Mouse (Mus musculus): ENCODE measurements around the gene Hfm1. TPM values are rescaled to one million over a fixed set of nuclear protein-coding genes. Genes with fewer than 3 reads are reported as not detected.

The Hfm1 gene
- polyA plus RNA-seq, 1 experiment from 2014 or later: 1.6 TPM

GRCm38 (mm10) chr5:106885517-106885916, 40.6 kb downstream of the Hfm1 start:
- Histone ChIP-seq H3K4me2 (no peak overlapping the region), H3K9me3 (replicated peaks; ENCODE audit: control insufficient read depth, low read length) (no peaks in the 10 kb centered on the region), H3K4me1 (ENCODE audit: control insufficient read depth, insufficient read depth, low read length) (no peaks in the 10 kb centered on the region), H3K4me3 (ENCODE audit: low read depth, low read length) (no peak overlapping the region), H3K27me3 (ENCODE audit: control insufficient read depth, insufficient read depth, low read length) (no peaks in the 10 kb centered on the region), H3K36me3 (ENCODE audit: control insufficient read depth, insufficient read depth, low read length) (no peaks in the 10 kb centered on the region), H3K27ac (ENCODE audit: low read depth, low read length) (no peak overlapping the region), H3K9ac (ENCODE audit: low read depth, low read length) (no peak overlapping the region)
- 78% methylated on average over 4 of the region's 4 CpGs for WGBS (ENCODE audit: insufficient replicate concordance)
- ATAC-seq (replicated peaks; ENCODE audit: insufficient number of reproducible peaks, low FRiP score, low TSS enrichment): no peak

GRCm38 (mm10) chr5:106876438-106876837, 49.7 kb downstream of the Hfm1 start:
- Histone ChIP-seq H3K27me3 (ENCODE audit: control insufficient read depth, insufficient read depth, low read length) (no peaks in the 10 kb centered on the region), H3K27ac (ENCODE audit: low read depth, low read length) (no peak overlapping the region), H3K9me3 (replicated peaks; ENCODE audit: control insufficient read depth, low read length) (no peaks in the 10 kb centered on the region), H3K4me3 (ENCODE audit: low read depth, low read length) (no peak overlapping the region), H3K36me3 (ENCODE audit: control insufficient read depth, insufficient read depth, low read length) (no peaks in the 10 kb centered on the region), H3K9ac (ENCODE audit: low read depth, low read length) (no peak overlapping the region), H3K4me2 (no peak overlapping the region), H3K4me1 (ENCODE audit: control insufficient read depth, insufficient read depth, low read length) (no peaks in the 10 kb centered on the region)
- no peak for ATAC-seq (replicated peaks; ENCODE audit: insufficient number of reproducible peaks, low FRiP score, low TSS enrichment)
- 88% methylated on average over 1 of the region's 1 CpGs for WGBS (ENCODE audit: insufficient replicate concordance)

- H3K9me3 ChIP-seq (replicated peaks; ENCODE audit: control insufficient read depth, low read length): no peaks in the 10 kb centered on the region
- H3K36me3 ChIP-seq (ENCODE audit: control insufficient read depth, insufficient read depth, low read length): no peaks in the 10 kb centered on the region
- no peaks in the 10 kb centered on the region for H3K27me3 ChIP-seq (ENCODE audit: control insufficient read depth, insufficient read depth, low read length)
- no peak for ATAC-seq (replicated peaks; ENCODE audit: insufficient number of reproducible peaks, low FRiP score, low TSS enrichment)
- no peak overlapping the region for H3K9ac ChIP-seq (ENCODE audit: low read depth, low read length)
- H3K4me2 ChIP-seq: no peak overlapping the region
- no peaks in the 10 kb centered on the region for H3K4me1 ChIP-seq (ENCODE audit: control insufficient read depth, insufficient read depth, low read length)
- WGBS (ENCODE audit: insufficient replicate concordance): 36% methylated on average over 3 of the region's 3 CpGs
- no peak overlapping the region for H3K4me3 ChIP-seq (ENCODE audit: low read depth, low read length)
- no peak overlapping the region for H3K27ac ChIP-seq (ENCODE audit: low read depth, low read length)
Observed at GRCm38 (mm10) chr5:106860415-106860814, 65.7 kb downstream of the Hfm1 start.

GRCm38 (mm10) chr5:106853284-106853683, 72.8 kb downstream of the Hfm1 start:
- no peak overlapping the region for H3K27ac ChIP-seq (ENCODE audit: low read depth, low read length)
- H3K4me1 ChIP-seq (ENCODE audit: control insufficient read depth, insufficient read depth, low read length): no peaks in the 10 kb centered on the region
- ATAC-seq (replicated peaks; ENCODE audit: insufficient number of reproducible peaks, low FRiP score, low TSS enrichment): no peak
- no peaks in the 10 kb centered on the region; the same call in 1 of the 2 replicates for H3K36me3 ChIP-seq (ENCODE audit: control insufficient read depth, insufficient read depth, low read length)
- H3K9ac ChIP-seq (ENCODE audit: low read depth, low read length): no peak overlapping the region
- H3K9me3 ChIP-seq (replicated peaks; ENCODE audit: control insufficient read depth, low read length): no peaks in the 10 kb centered on the region
- no peak overlapping the region for H3K4me2 ChIP-seq
- no peaks in the 10 kb centered on the region for H3K27me3 ChIP-seq (ENCODE audit: control insufficient read depth, insufficient read depth, low read length)
- WGBS (ENCODE audit: insufficient replicate concordance): 91% methylated on average over 3 of the region's 3 CpGs
- H3K4me3 ChIP-seq (ENCODE audit: low read depth, low read length): no peak overlapping the region

- ATAC-seq (replicated peaks; ENCODE audit: insufficient number of reproducible peaks, low FRiP score, low TSS enrichment): no peak
- no peak overlapping the region for H3K9ac ChIP-seq (ENCODE audit: low read depth, low read length)
- no peaks in the 10 kb centered on the region for H3K9me3 ChIP-seq (replicated peaks; ENCODE audit: control insufficient read depth, low read length)
Observed at GRCm38 (mm10) chr5:106847045-106847444, 79.1 kb downstream of the Hfm1 start.

GRCm38 (mm10) chr5:106843906-106844305, 82.2 kb downstream of the Hfm1 start:
- no peak for ATAC-seq (replicated peaks; ENCODE audit: insufficient number of reproducible peaks, low FRiP score, low TSS enrichment)
- WGBS (ENCODE audit: insufficient replicate concordance): 60% methylated on average over 2 of the region's 2 CpGs
- no peaks in the 10 kb centered on the region for H3K9me3 ChIP-seq (replicated peaks; ENCODE audit: control insufficient read depth, low read length)
- H3K27ac ChIP-seq (ENCODE audit: low read depth, low read length): no peak overlapping the region
- H3K4me2 ChIP-seq: no peak overlapping the region
- no peak overlapping the region for H3K9ac ChIP-seq (ENCODE audit: low read depth, low read length)
- H3K4me3 ChIP-seq (ENCODE audit: low read depth, low read length): no peak overlapping the region
- no peaks in the 10 kb centered on the region for H3K36me3 ChIP-seq (ENCODE audit: control insufficient read depth, insufficient read depth, low read length)
- no peaks in the 10 kb centered on the region for H3K4me1 ChIP-seq (ENCODE audit: control insufficient read depth, insufficient read depth, low read length)
- H3K27me3 ChIP-seq (ENCODE audit: control insufficient read depth, insufficient read depth, low read length): no peaks in the 10 kb centered on the region

More at GRCm38 (mm10) chr5:106847045-106847444, 79.1 kb downstream of the Hfm1 start:
- Histone ChIP-seq H3K27ac (ENCODE audit: low read depth, low read length) (no peak overlapping the region), H3K36me3 (ENCODE audit: control insufficient read depth, insufficient read depth, low read length) (no peaks in the 10 kb centered on the region), H3K27me3 (ENCODE audit: control insufficient read depth, insufficient read depth, low read length) (no peaks in the 10 kb centered on the region), H3K4me1 (ENCODE audit: control insufficient read depth, insufficient read depth, low read length) (no peaks in the 10 kb centered on the region), H3K4me2 (no peak overlapping the region), H3K4me3 (ENCODE audit: low read depth, low read length) (no peak overlapping the region)

GRCm38 (mm10) chr5:106833025-106833424, 93.1 kb downstream of the Hfm1 start:
- Histone ChIP-seq H3K27me3 (ENCODE audit: control insufficient read depth, insufficient read depth, low read length) (no peaks in the 10 kb centered on the region), H3K9me3 (replicated peaks; ENCODE audit: control insufficient read depth, low read length) (no peaks in the 10 kb centered on the region), H3K36me3 (ENCODE audit: control insufficient read depth, insufficient read depth, low read length) (no peaks in the 10 kb centered on the region), H3K4me3 (ENCODE audit: low read depth, low read length) (no peak overlapping the region), H3K4me2 (peak overlapping the region; percentile 47), H3K9ac (ENCODE audit: low read depth, low read length) (no peak overlapping the region), H3K27ac (ENCODE audit: low read depth, low read length) (no peak overlapping the region), H3K4me1 (ENCODE audit: control insufficient read depth, insufficient read depth, low read length) (peaks cover 7% of the 10 kb centered on the region; the same call in 1 of the 2 replicates)
- peak; percentile 80 for ATAC-seq (replicated peaks; ENCODE audit: insufficient number of reproducible peaks, low FRiP score, low TSS enrichment)
- WGBS (ENCODE audit: insufficient replicate concordance): 24% methylated on average over 7 of the region's 7 CpGs

GRCm38 (mm10) chr5:106831401-106831800, 94.7 kb downstream of the Hfm1 start:
- WGBS (ENCODE audit: insufficient replicate concordance): 76% methylated on average over 6 of the region's 6 CpGs
- no peak overlapping the region for H3K9ac ChIP-seq (ENCODE audit: low read depth, low read length)
- ATAC-seq (replicated peaks; ENCODE audit: insufficient number of reproducible peaks, low FRiP score, low TSS enrichment): no peak
- H3K4me2 ChIP-seq: no peak overlapping the region
- no peaks in the 10 kb centered on the region for H3K27me3 ChIP-seq (ENCODE audit: control insufficient read depth, insufficient read depth, low read length)
- no peaks in the 10 kb centered on the region for H3K9me3 ChIP-seq (replicated peaks; ENCODE audit: control insufficient read depth, low read length)
- no peaks in the 10 kb centered on the region for H3K36me3 ChIP-seq (ENCODE audit: control insufficient read depth, insufficient read depth, low read length)
- no peak overlapping the region for H3K4me3 ChIP-seq (ENCODE audit: low read depth, low read length)
- H3K4me1 ChIP-seq (ENCODE audit: control insufficient read depth, insufficient read depth, low read length): peaks cover 7% of the 10 kb centered on the region; the same call in 1 of the 2 replicates
- no peak overlapping the region for H3K27ac ChIP-seq (ENCODE audit: low read depth, low read length)

GRCm38 (mm10) chr5:106830775-106831174, 95.3 kb downstream of the Hfm1 start:
- ATAC-seq (replicated peaks; ENCODE audit: insufficient number of reproducible peaks, low FRiP score, low TSS enrichment): no peak
- no peak overlapping the region for H3K9ac ChIP-seq (ENCODE audit: low read depth, low read length)
- no peak overlapping the region for H3K4me2 ChIP-seq
- no peaks in the 10 kb centered on the region for H3K9me3 ChIP-seq (replicated peaks; ENCODE audit: control insufficient read depth, low read length)
- no peak overlapping the region for H3K27ac ChIP-seq (ENCODE audit: low read depth, low read length)
- 64% methylated on average over 4 of the region's 4 CpGs for WGBS (ENCODE audit: insufficient replicate concordance)
- no peak overlapping the region for H3K4me3 ChIP-seq (ENCODE audit: low read depth, low read length)
- peaks cover 7% of the 10 kb centered on the region; the same call in 1 of the 2 replicates for H3K4me1 ChIP-seq (ENCODE audit: control insufficient read depth, insufficient read depth, low read length)
- no peaks in the 10 kb centered on the region for H3K27me3 ChIP-seq (ENCODE audit: control insufficient read depth, insufficient read depth, low read length)
- H3K36me3 ChIP-seq (ENCODE audit: control insufficient read depth, insufficient read depth, low read length): no peaks in the 10 kb centered on the region
